Mouse (Mus musculus) forebrain, embryonic 13.5 days (tissue): ENCODE data around the gene Zfp568. TPM values are rescaled to one million over a fixed set of nuclear protein-coding genes. Genes with fewer than 3 reads are reported as not detected.

ENCODE experiments used
- ATAC-seq: fragments of 200-750 bp; cut with Nextera tagmentation; 2 replicates; pipeline ENCODE4 v1.8.0; 2017
- H3K27ac ChIP-seq: fragments of 300-500 bp; sonication (generic); 2 replicates; pipeline ENCODE4 v1.5.1; 2015; ENCODE audit warnings: inconsistent platforms, mild to moderate bottlenecking, moderate library complexity
- H3K27me3 ChIP-seq: fragments of 300-500 bp; sonication (generic); 2 replicates; pipeline ENCODE4 v1.6.1; 2015; ENCODE audit warnings: mild to moderate bottlenecking, inconsistent platforms
- H3K36me3 ChIP-seq: fragments of 300-500 bp; sonication (generic); 2 replicates; pipeline ENCODE4 v1.6.1; 2015; ENCODE audit warnings: mild to moderate bottlenecking, inconsistent platforms; ENCODE audit not compliant: poor library complexity, severe bottlenecking
- H3K4me1 ChIP-seq: fragments of 300-500 bp; sonication (generic); 2 replicates; pipeline ENCODE4 v1.6.1; 2015; ENCODE audit warnings: inconsistent platforms
- H3K4me2 ChIP-seq: fragments of 300-500 bp; sonication (generic); 2 replicates; pipeline ENCODE4 v1.6.1; 2015; ENCODE audit warnings: inconsistent platforms, mild to moderate bottlenecking, moderate library complexity
- H3K4me3 ChIP-seq: fragments of 300-500 bp; sonication (generic); 2 replicates; pipeline ENCODE4 v1.5.1; 2015; ENCODE audit warnings: mild to moderate bottlenecking, inconsistent platforms
- H3K9ac ChIP-seq: fragments of 300-500 bp; sonication (generic); 2 replicates; pipeline ENCODE4 v1.6.1; 2015; ENCODE audit warnings: mild to moderate bottlenecking, inconsistent platforms
- H3K9me3 ChIP-seq: fragments of 300-500 bp; sonication (generic); replicated peaks from 2 replicates; pipeline ENCODE4 v1.6.1; 2016; ENCODE audit warnings: inconsistent platforms
- WGBS: fragments of 180-500 bp; shearing (Covaris S2); methylation state at CpG from one replicate; pipeline ENCODE4 v1.1.7; 2015; 5-methylcytosine and 5-hydroxymethylcytosine counted together
- polyA plus RNA-seq: library from polyadenylated mRNA; unstranded; fragments of >200 nt; fragmentation: Nextera tagmentation; extraction: Ambion mirVana; gene quantifications from 2 replicates; pipeline ENCODE4 v1.2.1, GENCODE M21; 2015

Gene Zfp568
- polyA plus RNA-seq, 1 experiment from 2014 or later = 5.7 TPM

GRCm38 (mm10) chr7:30072146-30073028 lies 88.6 kb downstream of the Zfp568 start, which contains the start of gene Zfp82:
Zfp82 (minus strand) TSS chr7:30072900.
- Histone ChIP-seq H3K9ac (peak within 1 kb of the TSS; percentile 86), H3K4me2 (peak within 1 kb of the TSS; percentile 96), H3K27ac (peak within 1 kb of the TSS; percentile 70), H3K4me1 (peaks cover 9% of the 10 kb centered on the region), H3K36me3 (peaks cover 33% of the 10 kb centered on the region), H3K9me3 (no peaks in the 10 kb centered on the region), H3K27me3 (no peaks in the 10 kb centered on the region), H3K4me3 (peak within 1 kb of the TSS; percentile 79)
- under 1% methylated on average over 50 of the region's 50 CpGs for WGBS
- peak; percentile 94 for ATAC-seq

Other genes starting within 250 kb of the Zfp568 start
- 16.4 and 17.9 TPM in 2 replicates for gene Zfp84, start 215.4 kb upstream of the Zfp568 start, polyA plus RNA-seq
- 14.2 and 14.8 TPM in 2 replicates for gene Zfp30, start 200.0 kb upstream of the Zfp568 start, polyA plus RNA-seq
- gene Zfp790, start 167.8 kb upstream of the Zfp568 start, polyA plus RNA-seq = 22.1 and 24.8 TPM in 2 replicates
- gene Zfp940, start 130.3 kb upstream of the Zfp568 start, polyA plus RNA-seq = 11.7 and 13.7 TPM in 2 replicates
- 13.8 and 14.3 TPM in 2 replicates for gene Zfp420, start 124.0 kb upstream of the Zfp568 start, polyA plus RNA-seq
- gene Zfp27, start 77.4 kb upstream of the Zfp568 start, polyA plus RNA-seq = 13.7 and 15.5 TPM in 2 replicates
- gene Zfp383, start 75.7 kb upstream of the Zfp568 start, polyA plus RNA-seq = 7.2 and 7.5 TPM in 2 replicates
- gene Zfp74, start 29.9 kb upstream of the Zfp568 start, polyA plus RNA-seq = 16.6 TPM in 2 replicates
- 9.6 and 10.6 TPM in 2 replicates for gene Zfp14, start 67.4 kb downstream of the Zfp568 start, polyA plus RNA-seq
- gene Zfp82, start 88.9 kb downstream of the Zfp568 start, polyA plus RNA-seq = 10.3 and 11.8 TPM in 2 replicates
- gene Gm26920, start 106.5 kb downstream of the Zfp568 start, polyA plus RNA-seq = 1.7 and 3.5 TPM in 2 replicates
- gene Zfp566, start 106.6 kb downstream of the Zfp568 start, polyA plus RNA-seq = 19.3 and 20.9 TPM in 2 replicates
- 118 and 121 TPM in 2 replicates for gene Zfp260, start 110.8 kb downstream of the Zfp568 start, polyA plus RNA-seq
- gene Zfp382, start 138.0 kb downstream of the Zfp568 start, polyA plus RNA-seq = 19.0 and 21.1 TPM in 2 replicates
- gene Zfp146, start 185.8 kb downstream of the Zfp568 start, polyA plus RNA-seq = 19.5 and 23.7 TPM in 2 replicates
- gene Cox7a1, start 200.2 kb downstream of the Zfp568 start, polyA plus RNA-seq = 1.7 and 4.4 TPM in 2 replicates
- 51.9 and 54.9 TPM in 2 replicates for gene Capns1, start 214.9 kb downstream of the Zfp568 start, polyA plus RNA-seq
- gene Polr2i, start 248.0 kb downstream of the Zfp568 start, polyA plus RNA-seq = 189 and 194 TPM in 2 replicates
- gene Tbcb, start 248.3 kb downstream of the Zfp568 start, polyA plus RNA-seq = 318 and 339 TPM in 2 replicates